Mouse (Mus musculus): ENCODE results near the gene Nelfb. TPM values are rescaled to one million over a fixed set of nuclear protein-coding genes. Genes with fewer than 3 reads are reported as not detected.

The Nelfb gene
- 6.9 TPM for polyA plus RNA-seq (2014; fragmentation: Illumina TruSeq; extraction: RNeasy Lipid Tissue Mini Kit (QIAGEN cat#74804); ENCODE audit: low read depth, low replicate concordance)

DNA sequence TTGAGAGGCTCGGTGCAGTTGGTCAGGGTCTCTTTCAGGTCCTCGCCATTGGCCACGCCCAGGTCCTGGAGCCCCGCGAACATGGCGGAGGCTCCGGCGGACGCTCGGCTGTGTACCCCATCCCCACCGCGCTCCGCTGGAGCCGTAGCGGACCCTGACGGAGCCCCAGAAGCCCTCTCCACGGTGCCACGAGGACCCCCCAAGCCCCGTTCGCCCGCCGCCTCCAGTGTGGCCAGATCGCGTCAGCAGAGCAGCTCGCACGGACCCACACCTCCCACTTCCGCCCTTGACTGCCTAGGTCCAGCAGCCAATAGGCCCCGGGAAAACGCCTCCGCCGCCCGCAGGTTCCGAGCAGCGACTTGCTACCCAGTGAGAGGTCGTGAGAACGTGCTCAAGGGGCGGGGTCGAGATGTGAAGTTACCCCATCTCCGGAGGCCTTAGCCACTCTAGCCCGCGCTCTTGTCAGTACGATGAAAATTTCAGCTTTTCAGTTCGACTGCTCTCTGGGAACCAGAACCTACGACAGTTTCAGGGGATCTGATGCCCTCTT, at the start of gene Nelfb:
Gene Nelfb, minus strand, starts transcription at position 369 of the 550 bp plus-strand sequence.

DNA sequence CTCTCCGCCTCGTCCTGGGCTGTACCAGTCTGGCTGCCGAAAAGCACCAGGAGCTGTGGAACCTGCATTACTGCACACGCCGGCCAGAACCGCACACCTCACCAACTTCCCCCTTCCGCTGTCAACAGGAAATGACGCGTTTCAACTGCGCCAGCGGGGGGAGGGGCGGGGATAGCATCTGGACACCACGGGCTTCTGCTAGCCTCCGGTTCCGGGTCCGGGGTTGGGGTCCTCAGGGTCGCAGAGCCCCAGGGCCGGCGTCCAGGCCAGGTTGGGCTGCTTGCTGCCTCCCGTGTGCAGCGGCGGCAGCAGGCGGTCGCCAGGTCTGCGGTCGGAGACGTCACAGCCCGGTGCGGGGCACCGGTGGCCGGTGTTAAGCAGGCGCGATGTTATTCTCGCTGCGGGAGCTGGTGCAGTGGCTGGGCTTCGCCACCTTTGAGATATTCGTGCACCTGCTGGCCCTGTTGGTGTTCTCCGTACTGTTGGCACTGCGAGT, 44.0 kb upstream of the Nelfb start, which contains the start of gene Tmem203:
Gene Tmem203, plus strand, starts transcription at position 156 of the 496 bp plus-strand sequence.

DNA sequence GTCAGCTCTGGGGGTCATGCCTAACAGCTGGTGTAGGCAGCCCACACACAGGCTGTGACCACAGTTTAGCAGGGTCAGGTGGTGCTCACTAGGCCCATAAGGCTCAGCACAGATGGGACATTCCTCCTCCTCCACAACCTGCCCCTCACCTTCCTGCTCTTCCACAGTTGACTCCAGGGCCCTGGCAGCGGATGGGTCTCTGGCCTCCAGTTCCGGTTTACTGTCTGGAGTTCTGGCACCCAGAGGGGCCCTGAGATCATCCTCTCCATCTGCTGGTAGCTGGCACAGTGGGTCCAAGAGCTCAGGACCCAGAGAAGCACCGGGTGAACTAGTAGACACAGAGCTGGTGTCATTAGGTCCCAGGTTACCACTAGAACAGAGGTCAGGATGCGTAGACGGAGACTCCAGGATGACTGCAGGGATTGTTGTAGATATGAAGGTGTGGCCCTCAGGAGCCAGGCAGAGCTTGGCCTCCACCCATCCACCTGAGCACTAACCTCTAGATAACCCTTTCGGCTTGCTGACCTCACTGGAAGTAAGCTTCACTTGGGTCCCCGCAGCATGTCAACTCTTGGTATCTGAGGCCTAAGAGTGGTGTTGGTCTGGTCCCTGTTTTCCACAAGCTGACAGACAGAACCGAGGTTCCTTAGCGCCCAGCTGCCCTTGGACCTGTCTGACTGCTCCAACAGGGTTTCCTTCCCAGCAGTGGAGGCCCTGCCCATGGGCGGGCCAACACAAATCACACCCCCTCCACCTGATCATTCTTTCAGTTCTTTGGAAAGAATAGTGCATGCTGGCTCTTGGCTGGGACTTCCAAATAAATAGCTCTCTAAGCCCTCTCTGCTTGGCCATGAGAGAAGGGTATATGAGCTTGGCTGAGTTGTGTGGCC, 35.1 kb upstream of the Nelfb start, which contains the start of gene AL732309.1:
Gene AL732309.1, minus strand, starts transcription at position 681 of the 890 bp plus-strand sequence.

DNA sequence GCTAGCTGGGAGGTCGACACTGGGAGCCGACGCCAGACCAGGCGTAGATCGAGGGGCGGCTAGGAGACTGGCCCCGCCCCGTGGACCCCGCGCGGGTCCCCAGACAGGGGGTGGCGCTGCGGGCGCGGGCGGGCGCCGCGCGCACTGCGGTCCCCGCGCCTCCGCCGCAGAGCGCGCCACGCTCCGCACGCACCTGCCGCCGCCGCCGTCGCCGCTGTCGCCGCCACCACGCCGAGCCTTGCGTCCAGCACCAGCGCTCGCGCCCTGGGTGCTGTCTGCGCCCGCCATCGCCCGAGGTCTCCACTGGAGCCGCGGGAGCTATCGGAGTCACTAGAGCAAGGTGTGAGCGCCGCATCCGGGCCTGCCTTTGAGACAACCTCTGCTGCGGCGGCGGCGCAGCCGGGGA, 30.8 kb upstream of the Nelfb start, which contains the start of the genes Rnf208 and Cysrt1:
Gene Rnf208, plus strand, starts transcription at position 155 of the 406 bp plus-strand sequence.
Gene Cysrt1, minus strand, starts transcription at position 352 of the 406 bp plus-strand sequence.

DNA sequence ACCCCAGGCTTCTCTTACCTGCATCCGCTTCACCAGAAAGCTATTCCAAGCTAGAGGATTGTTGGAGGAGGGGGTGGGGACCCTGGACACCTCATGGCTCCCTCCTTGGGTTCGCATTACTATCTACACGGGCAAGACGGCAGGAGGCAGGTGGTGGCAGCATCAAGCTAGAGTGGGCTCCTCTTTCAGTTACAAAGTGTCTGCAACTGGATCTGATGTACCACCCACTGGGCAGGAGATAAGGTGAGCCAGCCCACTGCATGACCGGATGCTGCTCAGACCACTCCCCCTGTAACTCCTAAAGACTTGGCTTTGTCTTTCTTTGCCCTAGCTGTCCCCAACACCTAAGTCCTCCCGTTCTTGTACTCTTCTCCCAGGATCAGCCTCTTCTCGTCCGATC, 25.3 kb upstream of the Nelfb start, which contains the start of gene Rnf224:
Gene Rnf224, minus strand, starts transcription at position 174 of the 400 bp plus-strand sequence.

DNA sequence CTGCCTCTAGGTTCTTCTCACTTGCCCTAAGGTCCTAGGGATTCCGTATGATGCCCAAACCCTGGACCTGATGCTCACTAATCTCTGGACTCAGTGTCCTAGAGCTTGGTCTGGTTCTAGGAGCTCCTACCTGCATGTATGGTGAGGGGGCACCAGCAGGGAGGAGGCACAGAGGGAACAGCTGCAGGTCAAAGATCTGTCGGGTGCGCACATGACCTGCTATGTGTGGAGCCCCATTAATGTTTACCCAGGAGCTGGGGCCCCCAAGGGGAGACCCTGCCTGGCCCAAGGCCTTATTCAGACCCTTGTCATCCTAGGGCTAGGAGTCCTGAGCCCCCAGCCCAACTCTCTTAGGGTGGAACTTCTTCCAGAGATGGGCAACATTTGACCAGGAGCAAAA, 22.8 kb upstream of the Nelfb start, which contains the start of gene Slc34a3:
Gene Slc34a3, minus strand, starts transcription at position 315 of the 400 bp plus-strand sequence.

DNA sequence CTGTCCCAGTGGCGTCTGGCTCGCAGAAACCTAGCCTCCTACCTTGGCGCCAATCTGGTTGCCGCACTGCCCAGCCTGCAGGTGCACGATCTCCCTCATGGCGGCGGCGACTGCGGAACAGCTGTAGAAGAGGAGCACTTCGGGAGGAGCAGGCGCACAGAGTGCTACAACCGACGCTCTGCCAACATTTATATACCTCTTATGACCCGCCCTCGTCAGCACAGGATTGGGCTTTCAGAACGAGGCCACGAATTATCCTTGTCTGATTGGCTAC, 13.1 kb upstream of the Nelfb start, which contains the start of gene Tubb4b:
Gene Tubb4b, minus strand, starts transcription at position 211 of the 274 bp plus-strand sequence.

DNA sequence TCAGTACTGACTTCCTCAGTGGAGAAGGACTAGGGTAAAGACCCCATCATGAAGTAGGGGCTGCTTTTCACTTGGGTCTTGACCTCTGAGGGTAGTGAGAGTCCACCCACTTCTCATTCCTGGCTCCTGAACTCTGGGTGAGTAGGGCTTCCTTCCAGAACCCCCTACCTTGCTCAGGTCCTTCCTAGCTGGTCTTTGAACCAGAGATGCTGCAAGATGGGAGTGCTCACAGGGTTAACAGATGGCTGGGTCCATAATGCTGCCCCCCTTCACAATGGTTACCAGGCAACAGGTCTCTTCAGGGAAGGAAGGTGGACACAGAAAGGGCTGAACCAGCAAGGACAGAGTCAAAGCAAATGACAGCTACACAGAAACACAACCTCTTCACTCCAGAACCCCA, 7.2 kb upstream of the Nelfb start, which contains the start of gene Fam166a:
Gene Fam166a, plus strand, starts transcription at position 301 of the 400 bp plus-strand sequence.

DNA sequence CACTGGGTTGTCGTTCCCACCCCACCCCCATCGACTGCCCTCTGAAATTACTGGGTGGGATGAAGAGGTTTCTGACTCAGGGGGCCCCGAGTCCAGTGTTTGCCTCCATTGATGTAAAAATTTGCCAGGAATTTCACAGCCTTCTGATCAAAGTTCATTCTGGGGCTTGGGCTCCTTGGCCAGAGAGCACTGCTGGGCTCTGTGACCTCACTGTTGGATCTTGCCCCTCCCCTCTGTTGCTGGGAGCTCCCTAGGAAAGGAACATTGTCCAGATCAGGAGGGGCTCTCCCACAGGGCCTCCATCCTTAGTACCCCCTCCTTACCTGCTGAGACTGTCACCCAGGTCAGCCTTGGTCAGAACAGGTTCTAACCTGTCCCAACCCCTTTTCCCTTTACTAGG, 3.2 kb upstream of the Nelfb start, which contains the start of gene Stpg3:
Gene Stpg3, minus strand, starts transcription at position 194 of the 400 bp plus-strand sequence.

DNA sequence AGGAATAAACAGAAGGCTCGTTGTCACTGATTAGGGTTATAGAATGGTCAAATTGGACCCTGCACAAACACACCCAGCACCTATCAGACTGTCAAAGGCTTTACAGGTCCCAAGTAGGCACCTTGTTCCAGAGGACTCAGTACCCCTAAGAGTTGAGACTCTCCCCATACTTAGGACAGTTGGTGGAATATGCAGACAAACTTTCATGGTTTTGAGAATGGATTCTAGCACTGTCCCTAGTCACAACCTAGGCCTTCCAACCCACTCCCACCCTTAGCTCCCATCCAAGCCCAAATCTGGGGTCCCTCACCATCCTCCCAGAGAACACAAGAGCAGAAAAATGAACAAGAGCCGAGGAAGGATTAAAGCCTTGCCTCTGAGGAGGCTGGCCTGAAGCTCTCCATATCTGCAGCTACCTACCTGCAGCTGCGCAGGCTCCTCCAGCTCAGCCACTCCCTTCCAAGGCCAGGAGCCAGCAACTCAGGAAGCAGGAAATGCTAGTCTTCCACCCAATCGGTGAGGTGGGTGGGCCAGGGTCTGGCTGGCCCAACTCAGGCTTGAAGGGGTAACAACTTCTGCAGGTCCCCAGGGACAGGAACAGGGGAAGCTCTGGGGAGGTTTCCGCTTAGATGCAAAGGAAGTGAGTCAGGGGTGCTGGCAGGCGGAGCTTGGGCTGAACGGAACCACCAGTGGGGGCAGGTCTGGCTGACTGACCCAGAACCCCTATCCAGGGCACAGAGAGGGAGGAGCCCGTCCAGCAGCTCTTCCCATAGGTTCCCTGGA, 14.9 kb downstream of the Nelfb start, which contains the start of gene Tor4a:
Gene Tor4a, minus strand, starts transcription at position 715 of the 783 bp plus-strand sequence.

DNA sequence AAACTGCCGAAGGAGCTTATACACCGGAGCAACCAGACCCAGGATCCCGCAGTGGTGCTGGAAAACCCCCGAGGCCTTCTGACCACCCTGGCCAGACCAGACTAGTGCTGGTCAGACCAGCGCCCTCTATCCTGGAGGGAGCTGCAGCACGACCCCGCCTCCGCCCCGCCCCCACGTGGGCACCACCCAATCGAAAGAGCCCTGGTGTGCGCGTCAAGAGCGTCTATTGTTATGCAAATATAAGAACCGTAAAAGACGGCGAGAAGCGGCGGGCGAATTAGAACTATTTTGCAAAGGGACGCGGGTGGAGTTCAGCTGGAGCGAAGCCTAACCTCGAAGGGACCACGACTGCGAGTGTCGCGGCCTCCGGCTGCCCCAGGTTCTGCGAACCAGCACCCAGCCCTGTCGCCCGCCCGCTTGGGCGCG, 30.8 kb downstream of the Nelfb start, which contains the start of gene Nrarp:
Gene Nrarp, plus strand, starts transcription at position 281 of the 426 bp plus-strand sequence.

Other genes with a start within 250 kb of the Nelfb start
- 4.5 TPM for gene Dph7, start 249.1 kb downstream of the Nelfb start, polyA plus RNA-seq (2014; fragmentation: Illumina TruSeq; extraction: RNeasy Lipid Tissue Mini Kit (QIAGEN cat#74804); ENCODE audit: low read depth, low replicate concordance)
- gene Mrpl41, start 236.4 kb downstream of the Nelfb start, polyA plus RNA-seq (2014; fragmentation: Illumina TruSeq; extraction: RNeasy Lipid Tissue Mini Kit (QIAGEN cat#74804); ENCODE audit: low read depth, low replicate concordance): 59.7 TPM
- gene Pnpla7, start 235.5 kb downstream of the Nelfb start, polyA plus RNA-seq (2014; fragmentation: Illumina TruSeq; extraction: RNeasy Lipid Tissue Mini Kit (QIAGEN cat#74804); ENCODE audit: low read depth, low replicate concordance): 15.8 TPM
- gene Nsmf, start 157.1 kb downstream of the Nelfb start, polyA plus RNA-seq (2014; fragmentation: Illumina TruSeq; extraction: RNeasy Lipid Tissue Mini Kit (QIAGEN cat#74804); ENCODE audit: low read depth, low replicate concordance): 4.8 TPM
- gene Entpd8, start 131.2 kb downstream of the Nelfb start, polyA plus RNA-seq (2014; fragmentation: Illumina TruSeq; extraction: RNeasy Lipid Tissue Mini Kit (QIAGEN cat#74804); ENCODE audit: low read depth, low replicate concordance): not detected
- not detected for gene Noxa1, start 116.3 kb downstream of the Nelfb start, polyA plus RNA-seq (2014; fragmentation: Illumina TruSeq; extraction: RNeasy Lipid Tissue Mini Kit (QIAGEN cat#74804); ENCODE audit: low read depth, low replicate concordance)
- gene Nrarp, start 30.7 kb downstream of the Nelfb start, polyA plus RNA-seq (2014; fragmentation: Illumina TruSeq; extraction: RNeasy Lipid Tissue Mini Kit (QIAGEN cat#74804); ENCODE audit: low read depth, low replicate concordance): 3.8 TPM
- gene Tor4a, start 14.6 kb downstream of the Nelfb start, polyA plus RNA-seq (2014; fragmentation: Illumina TruSeq; extraction: RNeasy Lipid Tissue Mini Kit (QIAGEN cat#74804); ENCODE audit: low read depth, low replicate concordance): 5.8 TPM
- gene Stpg3, start 3.1 kb upstream of the Nelfb start, polyA plus RNA-seq (2014; fragmentation: Illumina TruSeq; extraction: RNeasy Lipid Tissue Mini Kit (QIAGEN cat#74804); ENCODE audit: low read depth, low replicate concordance): not detected
- gene Fam166a, start 7.3 kb upstream of the Nelfb start, polyA plus RNA-seq (2014; fragmentation: Illumina TruSeq; extraction: RNeasy Lipid Tissue Mini Kit (QIAGEN cat#74804); ENCODE audit: low read depth, low replicate concordance): not detected
- gene Tubb4b, start 13.2 kb upstream of the Nelfb start, polyA plus RNA-seq (2014; fragmentation: Illumina TruSeq; extraction: RNeasy Lipid Tissue Mini Kit (QIAGEN cat#74804); ENCODE audit: low read depth, low replicate concordance): 50.4 TPM
- gene Slc34a3, start 22.9 kb upstream of the Nelfb start, polyA plus RNA-seq (2014; fragmentation: Illumina TruSeq; extraction: RNeasy Lipid Tissue Mini Kit (QIAGEN cat#74804); ENCODE audit: low read depth, low replicate concordance): not detected
- not detected for gene Rnf224, start 25.3 kb upstream of the Nelfb start, polyA plus RNA-seq (2014; fragmentation: Illumina TruSeq; extraction: RNeasy Lipid Tissue Mini Kit (QIAGEN cat#74804); ENCODE audit: low read depth, low replicate concordance)
- not detected for gene Rnf208, start 30.8 kb upstream of the Nelfb start, polyA plus RNA-seq (2014; fragmentation: Illumina TruSeq; extraction: RNeasy Lipid Tissue Mini Kit (QIAGEN cat#74804); ENCODE audit: low read depth, low replicate concordance)
- gene Cysrt1, start 31.0 kb upstream of the Nelfb start, polyA plus RNA-seq (2014; fragmentation: Illumina TruSeq; extraction: RNeasy Lipid Tissue Mini Kit (QIAGEN cat#74804); ENCODE audit: low read depth, low replicate concordance): not detected
- 0.93 TPM for gene AL732309.1, start 35.4 kb upstream of the Nelfb start, polyA plus RNA-seq (2014; fragmentation: Illumina TruSeq; extraction: RNeasy Lipid Tissue Mini Kit (QIAGEN cat#74804); ENCODE audit: low read depth, low replicate concordance)
- gene Tmem203, start 44.0 kb upstream of the Nelfb start, polyA plus RNA-seq (2014; fragmentation: Illumina TruSeq; extraction: RNeasy Lipid Tissue Mini Kit (QIAGEN cat#74804); ENCODE audit: low read depth, low replicate concordance): not detected
- gene Tprn, start 51.1 kb upstream of the Nelfb start, polyA plus RNA-seq (2014; fragmentation: Illumina TruSeq; extraction: RNeasy Lipid Tissue Mini Kit (QIAGEN cat#74804); ENCODE audit: low read depth, low replicate concordance): 0.52 TPM
- gene Ssna1, start 60.9 kb upstream of the Nelfb start, polyA plus RNA-seq (2014; fragmentation: Illumina TruSeq; extraction: RNeasy Lipid Tissue Mini Kit (QIAGEN cat#74804); ENCODE audit: low read depth, low replicate concordance): 2.9 TPM
- gene Anapc2, start 61.0 kb upstream of the Nelfb start, polyA plus RNA-seq (2014; fragmentation: Illumina TruSeq; extraction: RNeasy Lipid Tissue Mini Kit (QIAGEN cat#74804); ENCODE audit: low read depth, low replicate concordance): 6.7 TPM
- not detected for gene Tmem210, start 76.7 kb upstream of the Nelfb start, polyA plus RNA-seq (2014; fragmentation: Illumina TruSeq; extraction: RNeasy Lipid Tissue Mini Kit (QIAGEN cat#74804); ENCODE audit: low read depth, low replicate concordance)
- not detected for gene Lrrc26, start 78.4 kb upstream of the Nelfb start, polyA plus RNA-seq (2014; fragmentation: Illumina TruSeq; extraction: RNeasy Lipid Tissue Mini Kit (QIAGEN cat#74804); ENCODE audit: low read depth, low replicate concordance)
- gene Grin1, start 107.7 kb upstream of the Nelfb start, polyA plus RNA-seq (2014; fragmentation: Illumina TruSeq; extraction: RNeasy Lipid Tissue Mini Kit (QIAGEN cat#74804); ENCODE audit: low read depth, low replicate concordance): 2.7 TPM
- 23.9 TPM for gene Man1b1, start 120.8 kb upstream of the Nelfb start, polyA plus RNA-seq (2014; fragmentation: Illumina TruSeq; extraction: RNeasy Lipid Tissue Mini Kit (QIAGEN cat#74804); ENCODE audit: low read depth, low replicate concordance)
- gene Dpp7, start 144.9 kb upstream of the Nelfb start, polyA plus RNA-seq (2014; fragmentation: Illumina TruSeq; extraction: RNeasy Lipid Tissue Mini Kit (QIAGEN cat#74804); ENCODE audit: low read depth, low replicate concordance): 15.1 TPM
- gene Uap1l1, start 154.2 kb upstream of the Nelfb start, polyA plus RNA-seq (2014; fragmentation: Illumina TruSeq; extraction: RNeasy Lipid Tissue Mini Kit (QIAGEN cat#74804); ENCODE audit: low read depth, low replicate concordance): 0.41 TPM
- gene Sapcd2, start 160.8 kb upstream of the Nelfb start, polyA plus RNA-seq (2014; fragmentation: Illumina TruSeq; extraction: RNeasy Lipid Tissue Mini Kit (QIAGEN cat#74804); ENCODE audit: low read depth, low replicate concordance): not detected
- gene Entpd2, start 184.4 kb upstream of the Nelfb start, polyA plus RNA-seq (2014; fragmentation: Illumina TruSeq; extraction: RNeasy Lipid Tissue Mini Kit (QIAGEN cat#74804); ENCODE audit: low read depth, low replicate concordance): 1.6 TPM
- 16.0 TPM for gene Npdc1, start 187.9 kb upstream of the Nelfb start, polyA plus RNA-seq (2014; fragmentation: Illumina TruSeq; extraction: RNeasy Lipid Tissue Mini Kit (QIAGEN cat#74804); ENCODE audit: low read depth, low replicate concordance)
- not detected for gene Fut7, start 211.8 kb upstream of the Nelfb start, polyA plus RNA-seq (2014; fragmentation: Illumina TruSeq; extraction: RNeasy Lipid Tissue Mini Kit (QIAGEN cat#74804); ENCODE audit: low read depth, low replicate concordance)
- gene Abca2, start 217.2 kb upstream of the Nelfb start, polyA plus RNA-seq (2014; fragmentation: Illumina TruSeq; extraction: RNeasy Lipid Tissue Mini Kit (QIAGEN cat#74804); ENCODE audit: low read depth, low replicate concordance): 1.9 TPM
- not detected for gene Clic3, start 245.3 kb upstream of the Nelfb start, polyA plus RNA-seq (2014; fragmentation: Illumina TruSeq; extraction: RNeasy Lipid Tissue Mini Kit (QIAGEN cat#74804); ENCODE audit: low read depth, low replicate concordance)
- 1.5 TPM for gene Paxx, start 249.6 kb upstream of the Nelfb start, polyA plus RNA-seq (2014; fragmentation: Illumina TruSeq; extraction: RNeasy Lipid Tissue Mini Kit (QIAGEN cat#74804); ENCODE audit: low read depth, low replicate concordance)